Mouse (Mus musculus): ENCODE results near the gene Gm28710. TPM values are rescaled to one million over a fixed set of nuclear protein-coding genes. Genes with fewer than 3 reads are reported as not detected.

The Gm28710 gene
- polyA plus RNA-seq (2015; fragmentation: Nextera tagmentation; extraction: Ambion mirVana): not detected in 2 replicates

GRCm38 (mm10) chr5:16791243-16791860 is at the start of gene Gm28710:
Gene Gm28710, plus strand, starts transcription at chr5:16791810.
- Histone ChIP-seq H3K4me3 (no peak within 1 kb of the TSS), H3K9me3 (no peaks in the 10 kb centered on the region), H3K9ac (no peak within 1 kb of the TSS), H3K27me3 (replicated peaks) (no peaks in the 10 kb centered on the region), H3K36me3 (no peaks in the 10 kb centered on the region), H3K4me1 (no peaks in the 10 kb centered on the region), H3K27ac (replicated peaks) (no peak within 1 kb of the TSS), H3K4me2 (no peak within 1 kb of the TSS)
- no peak for ATAC-seq (ENCODE audit: extremely low read depth, insufficient number of reproducible peaks, low FRiP score, low TSS enrichment)
- WGBS: 82% methylated on average over 4 of the region's 4 CpGs

GRCm38 (mm10) chr5:16777176-16777575 is 14.4 kb upstream of the Gm28710 start:
- WGBS: 61% methylated on average over 2 of the region's 2 CpGs
- ATAC-seq (ENCODE audit: extremely low read depth, insufficient number of reproducible peaks, low FRiP score, low TSS enrichment): no peak

GRCm38 (mm10) chr5:16778610-16779172 is 12.9 kb upstream of the Gm28710 start:
- Histone ChIP-seq H3K36me3 (no peaks in the 10 kb centered on the region), H3K27ac (replicated peaks) (no peak overlapping the region), H3K27me3 (replicated peaks) (no peaks in the 10 kb centered on the region), H3K4me1 (no peaks in the 10 kb centered on the region), H3K4me2 (no peak overlapping the region), H3K9ac (no peak overlapping the region), H3K4me3 (no peak overlapping the region), H3K9me3 (no peaks in the 10 kb centered on the region)
- no peak for ATAC-seq (ENCODE audit: extremely low read depth, insufficient number of reproducible peaks, low FRiP score, low TSS enrichment)
- 76% methylated on average over 6 of the region's 6 CpGs for WGBS

More at GRCm38 (mm10) chr5:16777176-16777575, 14.4 kb upstream of the Gm28710 start:
- Histone ChIP-seq H3K36me3 (no peaks in the 10 kb centered on the region), H3K9me3 (peaks cover 4% of the 10 kb centered on the region; the same call in 1 of the 2 replicates), H3K4me3 (no peak overlapping the region), H3K27ac (replicated peaks) (no peak overlapping the region), H3K27me3 (replicated peaks) (no peaks in the 10 kb centered on the region), H3K4me2 (no peak overlapping the region), H3K9ac (no peak overlapping the region), H3K4me1 (no peaks in the 10 kb centered on the region)

GRCm38 (mm10) chr5:16785627-16786026 is 6.0 kb upstream of the Gm28710 start:
- Histone ChIP-seq H3K4me3 (no peak overlapping the region), H3K4me2 (no peak overlapping the region), H3K27ac (replicated peaks) (no peak overlapping the region), H3K27me3 (replicated peaks) (no peaks in the 10 kb centered on the region), H3K9ac (no peak overlapping the region), H3K9me3 (no peaks in the 10 kb centered on the region), H3K36me3 (no peaks in the 10 kb centered on the region), H3K4me1 (no peaks in the 10 kb centered on the region)
- ATAC-seq (ENCODE audit: extremely low read depth, insufficient number of reproducible peaks, low FRiP score, low TSS enrichment): no peak
- 76% methylated on average over 4 of the region's 4 CpGs for WGBS

GRCm38 (mm10) chr5:16794972-16795371 is 3.4 kb downstream of the Gm28710 start:
- no peak for ATAC-seq (ENCODE audit: extremely low read depth, insufficient number of reproducible peaks, low FRiP score, low TSS enrichment)
- H3K36me3 ChIP-seq: no peaks in the 10 kb centered on the region
- H3K27me3 ChIP-seq (replicated peaks): no peaks in the 10 kb centered on the region
- H3K9me3 ChIP-seq: no peaks in the 10 kb centered on the region
- no peak overlapping the region for H3K4me2 ChIP-seq
- H3K4me1 ChIP-seq: no peaks in the 10 kb centered on the region
- WGBS: 64% methylated on average over 6 of the region's 6 CpGs
- no peak overlapping the region for H3K27ac ChIP-seq (replicated peaks)
- H3K4me3 ChIP-seq: no peak overlapping the region
- H3K9ac ChIP-seq: no peak overlapping the region

DNA sequence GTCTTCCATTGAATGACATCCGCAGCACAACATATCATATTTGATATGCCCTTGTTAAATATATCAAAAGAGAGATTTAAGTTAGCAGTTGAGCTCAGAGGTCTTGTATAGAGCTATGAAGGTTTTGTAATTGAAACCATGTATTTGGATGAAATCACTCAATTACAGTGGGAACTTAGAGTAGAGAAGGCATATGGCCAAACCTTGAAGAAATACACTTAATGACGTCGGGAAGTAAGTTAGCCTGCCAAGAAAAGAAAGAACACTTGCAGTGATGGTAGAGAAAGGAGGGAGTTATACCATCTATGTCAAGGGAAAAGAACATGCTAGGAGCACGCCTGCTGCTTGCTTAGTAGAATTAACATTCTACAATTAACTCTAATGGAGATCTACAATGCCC is 11.1 kb downstream of the Gm28710 start:
- Histone ChIP-seq H3K27me3 (replicated peaks) (no peaks in the 10 kb centered on the region), H3K4me2 (no peak overlapping the region), H3K9me3 (no peaks in the 10 kb centered on the region), H3K9ac (no peak overlapping the region), H3K4me1 (no peaks in the 10 kb centered on the region), H3K36me3 (no peaks in the 10 kb centered on the region), H3K4me3 (no peak overlapping the region), H3K27ac (replicated peaks) (no peak overlapping the region)
- ATAC-seq (ENCODE audit: extremely low read depth, insufficient number of reproducible peaks, low FRiP score, low TSS enrichment): no peak
- 72% methylated on average over 4 of the region's 4 CpGs for WGBS

DNA sequence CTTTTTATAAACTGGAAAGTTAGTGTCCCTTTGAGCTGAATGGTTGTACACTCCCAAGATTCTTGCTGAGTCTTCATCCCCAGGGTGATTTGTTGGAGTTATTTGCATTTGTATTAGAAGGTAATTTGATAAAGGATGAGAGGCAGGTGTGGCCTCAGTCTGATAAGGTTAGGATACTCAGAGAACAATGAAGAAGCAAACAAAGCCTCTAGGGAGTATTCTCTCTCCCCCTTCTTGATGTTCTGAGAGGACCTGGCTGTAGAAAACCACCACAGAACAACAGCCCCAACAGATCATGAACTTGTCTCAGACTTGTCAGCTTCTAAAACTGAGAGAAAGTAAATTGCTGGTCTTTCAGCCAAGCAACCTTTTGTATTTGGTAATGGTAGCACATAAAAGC is 47.4 kb downstream of the Gm28710 start:
- no peaks in the 10 kb centered on the region for H3K9me3 ChIP-seq
- no peak for ATAC-seq (ENCODE audit: extremely low read depth, insufficient number of reproducible peaks, low FRiP score, low TSS enrichment)
- no peaks in the 10 kb centered on the region for H3K27me3 ChIP-seq (replicated peaks)
- no peak overlapping the region for H3K9ac ChIP-seq
- H3K4me3 ChIP-seq: no peak overlapping the region
- H3K36me3 ChIP-seq: no peaks in the 10 kb centered on the region
- H3K4me1 ChIP-seq: no peaks in the 10 kb centered on the region
- H3K4me2 ChIP-seq: no peak overlapping the region
- H3K27ac ChIP-seq (replicated peaks): no peak overlapping the region

DNA sequence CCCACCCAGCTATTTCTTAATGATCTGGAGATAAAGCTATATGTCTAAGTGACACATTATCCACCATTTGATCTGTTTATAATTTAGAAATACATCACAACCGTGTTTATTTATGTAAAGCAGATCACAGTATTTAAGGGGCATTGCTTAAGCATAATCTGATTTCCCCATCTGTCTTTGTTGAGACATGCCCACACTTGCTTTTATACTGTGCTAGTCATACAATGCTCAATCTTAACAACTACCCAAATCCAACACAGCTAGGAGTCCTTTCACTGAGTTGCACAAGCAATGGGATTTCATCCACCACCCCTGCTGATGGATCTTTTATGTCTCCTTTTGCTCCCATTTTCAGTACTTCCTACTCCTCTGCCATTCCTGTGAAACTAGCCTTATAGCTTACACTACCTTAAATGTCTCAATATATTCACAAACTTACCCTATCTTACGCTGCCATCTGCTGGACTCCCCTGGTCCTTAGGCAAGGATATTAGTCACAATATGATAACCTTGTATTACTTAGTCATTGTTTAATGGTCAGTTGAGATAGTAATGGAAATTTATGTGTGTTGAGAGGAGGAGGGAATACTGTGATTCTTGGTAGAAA is 77.8 kb downstream of the Gm28710 start:
- Histone ChIP-seq H3K27me3 (replicated peaks) (no peaks in the 10 kb centered on the region), H3K4me1 (no peaks in the 10 kb centered on the region), H3K27ac (replicated peaks) (no peak overlapping the region), H3K9me3 (no peaks in the 10 kb centered on the region), H3K4me3 (no peak overlapping the region), H3K9ac (no peak overlapping the region), H3K4me2 (no peak overlapping the region), H3K36me3 (no peaks in the 10 kb centered on the region)
- no peak for ATAC-seq (ENCODE audit: extremely low read depth, insufficient number of reproducible peaks, low FRiP score, low TSS enrichment)
- 48% methylated on average over 2 of the region's 2 CpGs for WGBS

DNA sequence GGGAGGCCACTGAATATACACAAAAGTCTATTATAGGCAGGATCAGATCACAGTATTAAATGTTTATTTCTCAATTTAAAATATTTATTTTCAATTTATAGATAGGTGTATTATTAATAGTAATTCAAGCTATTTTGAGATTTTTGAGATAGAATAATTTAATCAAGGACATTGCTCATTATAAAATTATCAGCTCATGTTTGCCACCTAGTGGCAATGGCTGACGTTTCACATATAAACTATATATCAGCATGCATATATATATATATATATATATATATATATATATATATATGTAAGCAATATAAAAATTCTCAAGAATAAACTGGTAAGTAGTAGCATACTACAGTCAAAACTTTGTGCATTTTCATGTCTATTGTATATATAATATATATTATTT is 102.6 kb downstream of the Gm28710 start:
- Histone ChIP-seq H3K4me2 (no peak overlapping the region), H3K27me3 (replicated peaks) (no peaks in the 10 kb centered on the region), H3K27ac (replicated peaks) (no peak overlapping the region), H3K36me3 (no peaks in the 10 kb centered on the region), H3K9ac (no peak overlapping the region), H3K9me3 (peaks cover under 1% of the 10 kb centered on the region; the same call in 1 of the 2 replicates), H3K4me3 (no peak overlapping the region), H3K4me1 (no peaks in the 10 kb centered on the region)
- ATAC-seq (ENCODE audit: extremely low read depth, insufficient number of reproducible peaks, low FRiP score, low TSS enrichment): no peak
- 29% methylated on average over 1 of the region's 1 CpGs for whole genome bisulfite sequencing

DNA sequence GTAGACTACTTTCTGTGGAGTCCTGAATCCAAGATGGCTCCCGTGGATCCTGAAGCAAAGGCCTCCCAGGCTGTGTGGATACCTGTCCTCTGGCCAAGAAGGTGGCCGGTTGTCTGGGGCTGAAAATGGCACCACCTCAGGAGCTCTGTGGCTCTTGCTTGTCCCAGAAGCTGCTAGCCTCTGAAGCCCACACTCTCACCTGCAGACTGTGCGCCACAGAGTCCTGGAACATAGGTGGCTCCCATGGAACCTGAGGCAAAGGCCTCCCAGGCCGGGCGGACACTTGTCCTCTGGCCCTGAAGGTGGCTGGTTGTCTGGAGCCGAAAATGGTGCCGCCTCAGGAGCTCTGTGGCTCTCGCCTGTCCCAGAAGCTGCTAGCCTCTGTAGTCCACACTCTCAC is 128.2 kb downstream of the Gm28710 start:
- Histone ChIP-seq H3K4me2 (no peak overlapping the region), H3K36me3 (no peaks in the 10 kb centered on the region), H3K27ac (replicated peaks) (no peak overlapping the region), H3K27me3 (replicated peaks) (no peaks in the 10 kb centered on the region), H3K9ac (no peak overlapping the region), H3K9me3 (no peaks in the 10 kb centered on the region), H3K4me3 (no peak overlapping the region), H3K4me1 (no peaks in the 10 kb centered on the region)
- WGBS: 86% methylated on average over 8 of the region's 8 CpGs
- ATAC-seq (ENCODE audit: extremely low read depth, insufficient number of reproducible peaks, low FRiP score, low TSS enrichment): no peak

DNA sequence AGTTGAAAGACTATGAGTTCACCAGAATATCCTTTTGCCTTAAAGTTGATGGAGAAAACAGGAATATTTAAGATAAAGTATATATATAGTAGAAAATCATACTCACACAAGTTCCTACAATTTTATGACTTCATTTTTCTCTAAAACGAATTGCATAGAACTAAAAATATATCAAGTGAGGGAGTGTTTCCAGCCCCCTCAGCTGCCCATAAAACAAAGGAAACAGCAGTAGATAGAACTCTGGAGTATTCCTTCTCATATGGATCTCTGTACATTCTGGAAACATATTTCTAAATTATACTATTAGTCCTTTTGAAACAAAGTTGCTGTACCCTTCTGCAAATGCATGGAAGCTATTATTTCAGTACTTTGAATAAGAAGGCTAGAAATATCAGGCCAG is 130.9 kb downstream of the Gm28710 start:
- H3K4me1 ChIP-seq: no peaks in the 10 kb centered on the region
- no peaks in the 10 kb centered on the region for H3K9me3 ChIP-seq
- H3K4me2 ChIP-seq: no peak overlapping the region
- no peaks in the 10 kb centered on the region for H3K36me3 ChIP-seq
- ATAC-seq (ENCODE audit: extremely low read depth, insufficient number of reproducible peaks, low FRiP score, low TSS enrichment): no peak
- H3K27me3 ChIP-seq (replicated peaks): no peaks in the 10 kb centered on the region
- no peak overlapping the region for H3K4me3 ChIP-seq
- H3K9ac ChIP-seq: no peak overlapping the region
- H3K27ac ChIP-seq (replicated peaks): no peak overlapping the region
- 24% methylated on average over 1 of the region's 1 CpGs for WGBS
